Mouse (Mus musculus) CD8-positive naive resting alpha-beta T cell, adult 2 months (primary cell): Measurements from ENCODE around the gene Zfp592.

ENCODE experiments used
- DNase-seq, 2 experiments: peaks; one replicate each; pipeline ENCODE4 v3.0.0; 2022; ENCODE audit warnings: low read depth in 2 of 2, low spot score in 2 of 2

The Zfp592 gene

DNA sequence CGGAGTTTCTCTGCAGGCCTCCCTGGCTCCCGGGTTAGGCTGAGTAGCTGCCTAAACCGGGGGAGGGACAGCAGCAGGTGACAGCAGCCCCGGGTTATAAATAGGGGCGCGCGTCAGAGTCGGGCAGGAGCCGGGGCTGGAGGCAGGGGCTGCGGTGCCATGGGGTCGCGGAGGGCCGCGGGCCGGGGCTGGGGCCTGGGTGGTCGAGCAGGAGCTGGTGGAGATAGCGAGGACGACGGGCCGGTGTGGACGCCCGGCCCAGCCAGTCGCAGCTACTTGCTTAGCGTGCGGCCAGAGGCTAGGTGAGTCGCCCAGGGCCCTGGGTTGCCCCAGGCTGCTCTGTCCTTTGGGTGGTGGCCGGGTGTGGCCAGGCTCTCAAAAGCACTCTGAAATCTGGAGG lies 64.0 kb downstream of the Zfp592 start, which contains the start of gene Alpk3:
Gene Alpk3 (plus strand): TSS at position 130 of the 400 bp plus-strand sequence.
- no peak for DNase-seq

DNA sequence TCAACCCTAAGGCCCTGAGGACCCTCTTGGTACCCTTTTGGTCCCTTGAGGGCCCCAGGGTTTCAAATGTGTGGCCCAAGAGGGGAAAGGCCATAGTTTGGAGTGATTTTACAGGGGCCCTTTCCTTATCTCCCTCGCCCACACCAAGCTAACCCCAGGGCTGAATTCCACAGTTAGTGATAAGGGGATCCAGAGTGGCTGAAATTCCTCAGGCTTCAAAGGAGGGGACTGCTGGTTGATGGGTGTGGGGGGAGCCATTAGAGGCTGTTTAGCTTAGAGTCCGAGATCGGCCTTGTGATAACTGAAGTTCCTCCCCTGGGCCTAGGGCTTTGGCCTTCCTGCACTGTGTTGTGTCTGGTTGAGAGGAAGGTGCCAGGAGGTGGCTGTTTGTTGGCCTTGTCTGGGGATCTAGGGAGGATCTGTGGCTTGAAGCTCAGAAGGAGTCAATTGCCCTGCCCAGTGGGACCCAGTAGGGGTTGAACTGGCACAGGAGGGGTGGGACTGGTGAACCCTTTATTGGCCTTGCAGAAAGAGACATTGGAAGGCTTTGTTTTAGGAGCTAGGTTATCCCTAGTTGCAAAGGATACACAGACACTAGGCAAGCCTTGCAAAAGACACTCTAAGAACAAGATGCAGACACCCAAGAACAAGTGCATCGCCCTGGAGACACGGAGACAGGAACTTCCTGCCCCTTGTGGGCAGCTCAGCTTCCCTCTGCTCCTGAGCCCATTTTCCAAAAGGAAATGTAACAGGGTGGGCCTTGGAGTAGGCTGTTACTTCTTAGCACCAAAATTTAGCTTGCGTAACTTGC lies 64.6 kb downstream of the Zfp592 start:
- DNase-seq = no peak

DNA sequence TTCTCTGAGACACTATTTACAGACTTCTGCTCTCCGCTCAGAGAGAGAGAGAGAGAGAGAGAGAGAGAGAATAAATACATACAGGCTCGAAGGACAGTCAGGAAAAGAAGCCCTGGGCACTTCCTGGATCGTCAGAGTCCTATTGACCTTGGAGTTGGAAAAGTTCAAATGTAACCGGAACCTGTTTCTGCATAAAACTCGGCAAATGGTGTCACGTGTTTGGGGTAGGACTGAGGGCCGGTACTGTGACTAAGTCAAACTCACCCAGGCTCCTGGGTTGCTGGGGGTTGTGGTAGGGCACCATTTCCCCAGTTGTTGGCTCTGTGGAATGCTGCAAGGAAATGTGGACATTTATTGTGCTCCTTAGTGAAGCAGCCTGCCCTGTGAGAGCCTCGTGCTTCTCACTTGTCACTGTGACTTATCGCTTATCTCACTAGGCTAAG lies 65.3 kb downstream of the Zfp592 start:
- no peak for DNase-seq

DNA sequence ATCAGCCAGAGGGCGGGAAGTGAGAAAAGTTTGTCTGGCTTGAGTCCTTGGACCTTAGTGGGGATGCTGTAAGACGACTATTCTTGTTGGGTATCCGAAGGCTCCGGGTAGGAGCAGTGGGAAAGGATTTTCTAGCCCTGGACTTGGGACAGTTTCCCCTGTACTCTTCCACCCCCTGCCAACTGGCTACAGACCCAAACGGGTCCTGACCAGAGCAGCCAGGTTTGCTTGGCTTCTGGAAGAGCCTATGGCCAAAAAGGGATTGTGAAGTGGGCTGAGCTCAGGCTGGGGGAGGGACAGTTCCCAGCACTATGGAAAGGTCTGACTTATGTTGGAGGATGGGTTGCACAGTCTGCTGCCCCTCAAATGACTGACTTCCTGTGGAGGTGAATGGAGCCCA lies 65.9 kb downstream of the Zfp592 start:
- DNase-seq = no peak

DNA sequence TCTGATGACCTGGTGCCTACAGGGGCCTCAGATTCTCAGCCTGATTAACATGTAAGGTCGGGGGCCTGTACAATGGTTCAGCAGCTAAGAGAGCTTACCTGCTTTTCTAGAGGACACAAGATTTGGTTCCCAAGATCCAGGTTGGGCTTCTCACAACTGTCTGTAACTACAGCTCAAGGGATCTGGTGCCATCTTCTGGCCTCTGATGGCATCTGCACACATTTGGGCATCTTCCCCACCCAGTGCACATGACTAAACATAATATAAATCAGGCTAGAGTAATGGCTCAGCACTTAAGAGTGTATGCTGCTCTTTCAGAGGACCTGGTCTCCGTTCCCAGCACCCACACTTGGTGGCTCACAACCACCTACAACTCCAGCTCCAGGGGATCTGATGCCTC lies 67.4 kb downstream of the Zfp592 start:
- peak; percentile 6 to 41 for DNase-seq

DNA sequence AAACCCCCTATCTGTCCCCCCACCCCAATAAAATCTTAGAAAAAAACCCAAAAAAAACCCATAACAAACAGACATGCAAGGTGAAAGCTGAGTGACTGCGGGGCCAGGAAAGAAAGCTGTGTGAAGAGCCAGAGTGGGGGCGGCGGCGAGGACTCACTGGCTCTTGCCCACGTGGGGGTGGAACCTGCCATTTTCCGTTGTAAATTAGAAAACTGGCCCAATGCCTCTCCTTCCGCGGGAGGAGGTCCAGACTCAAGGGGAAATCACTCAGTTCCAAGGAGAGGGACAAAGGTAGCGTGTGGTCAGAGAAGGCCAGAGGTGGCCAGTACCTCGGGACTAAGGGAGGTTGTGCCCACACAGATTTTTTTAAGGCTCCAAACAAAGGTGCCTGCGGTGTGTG lies 68.5 kb downstream of the Zfp592 start:
- DNase-seq = no peak

DNA sequence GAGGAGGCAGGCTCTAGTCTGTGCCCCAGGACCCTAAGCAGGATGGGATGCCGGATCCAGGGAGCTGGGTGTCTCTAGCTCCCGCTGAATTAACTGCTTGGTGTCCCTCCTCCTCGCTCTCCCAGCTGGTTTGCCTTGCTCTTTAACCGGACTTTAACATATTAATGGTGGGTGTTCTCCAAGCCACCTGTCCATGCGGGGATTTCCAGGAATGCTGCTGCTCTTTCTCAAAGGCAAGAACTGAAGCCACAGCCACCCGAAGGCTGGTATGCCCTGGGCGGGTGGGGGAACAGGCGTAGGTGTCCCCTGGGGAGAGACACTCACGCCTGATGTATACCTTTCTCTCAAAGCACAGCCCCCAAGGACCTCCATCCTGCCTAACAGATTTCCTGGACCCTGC lies 69.9 kb downstream of the Zfp592 start:
- no peak for DNase-seq

DNA sequence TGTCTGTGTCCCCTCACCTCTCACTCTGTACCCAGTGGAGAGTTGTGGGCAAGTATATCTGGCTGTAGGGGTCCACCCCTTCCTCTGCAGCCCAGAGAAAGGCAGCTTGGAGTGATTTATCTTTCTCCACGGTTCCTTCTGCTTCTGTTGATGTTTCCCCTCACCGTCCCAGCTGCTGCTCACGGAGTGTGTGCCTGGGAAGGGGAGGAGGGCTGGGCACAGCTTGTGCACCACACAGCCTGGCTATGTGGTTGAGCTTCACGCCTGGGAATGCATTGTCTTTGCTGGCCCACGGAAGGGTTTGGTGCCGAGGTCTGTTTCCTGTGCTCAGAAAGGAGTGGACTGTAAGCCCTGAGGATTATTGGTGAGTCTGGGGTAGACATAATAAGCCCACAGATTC lies 73.2 kb downstream of the Zfp592 start:
- no peak for DNase-seq

DNA sequence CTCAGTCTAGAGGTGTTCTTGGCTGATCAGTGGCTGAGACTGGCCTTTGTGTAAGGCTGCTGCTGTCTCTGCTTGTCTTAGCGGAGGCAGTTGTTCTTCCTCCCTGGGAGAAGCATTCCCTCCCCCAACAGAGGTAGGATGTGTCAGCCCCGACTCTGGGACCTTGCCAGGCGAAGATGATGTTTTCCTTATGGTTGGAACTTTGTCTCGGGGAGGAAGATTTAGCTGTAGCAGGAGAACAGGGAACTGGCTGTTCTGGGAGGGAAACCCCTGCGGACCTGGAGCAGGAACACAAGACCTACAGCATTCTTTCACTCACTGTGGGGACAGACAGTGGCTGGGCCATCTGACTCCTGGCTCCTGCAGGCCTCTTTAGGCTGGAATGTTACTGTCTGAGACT lies 79.0 kb downstream of the Zfp592 start:
- no peak for DNase-seq

DNA sequence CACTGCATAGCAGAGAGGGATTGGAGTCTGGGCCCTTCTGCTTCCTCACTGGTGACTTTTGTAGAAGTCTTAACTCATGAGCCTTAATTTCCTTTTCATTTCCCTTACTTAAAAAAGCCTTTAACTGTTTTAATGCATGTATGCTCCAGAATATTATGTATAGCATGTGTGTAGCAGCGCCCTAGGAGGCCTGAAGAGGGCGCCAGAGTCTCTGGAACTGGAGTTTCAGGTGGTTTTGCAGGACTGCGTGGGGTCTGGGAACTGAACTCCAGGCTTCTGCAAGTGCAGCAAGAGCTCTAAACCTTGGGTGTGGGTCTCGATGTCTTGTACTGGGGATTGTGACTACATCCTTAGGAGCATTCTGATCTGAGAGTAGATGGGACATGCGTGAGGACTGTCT lies 79.8 kb downstream of the Zfp592 start:
- peak in 1 of 2 experiments; percentile 12 for DNase-seq

DNA sequence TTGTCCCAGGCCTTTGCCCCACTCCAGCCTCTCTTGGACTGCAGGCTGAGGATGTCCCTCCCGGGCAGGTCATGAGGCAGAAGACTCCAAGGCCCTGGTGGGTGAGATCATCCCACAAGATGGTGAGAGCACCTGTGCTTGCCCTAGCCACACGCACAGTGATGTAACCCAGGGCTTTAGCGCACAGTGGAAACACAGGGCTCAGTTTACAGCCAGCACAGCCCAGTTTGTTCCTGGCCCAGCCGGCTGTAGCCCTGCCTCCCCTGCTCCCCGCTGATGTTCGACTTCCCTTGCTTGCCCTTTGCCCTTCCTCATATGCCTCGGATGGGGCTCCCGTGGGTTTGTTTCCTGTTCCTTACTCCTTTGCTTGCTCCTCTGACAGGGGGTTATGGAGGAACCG lies 81.1 kb downstream of the Zfp592 start:
- peak in 1 of 2 experiments; percentile 7 for DNase-seq

DNA sequence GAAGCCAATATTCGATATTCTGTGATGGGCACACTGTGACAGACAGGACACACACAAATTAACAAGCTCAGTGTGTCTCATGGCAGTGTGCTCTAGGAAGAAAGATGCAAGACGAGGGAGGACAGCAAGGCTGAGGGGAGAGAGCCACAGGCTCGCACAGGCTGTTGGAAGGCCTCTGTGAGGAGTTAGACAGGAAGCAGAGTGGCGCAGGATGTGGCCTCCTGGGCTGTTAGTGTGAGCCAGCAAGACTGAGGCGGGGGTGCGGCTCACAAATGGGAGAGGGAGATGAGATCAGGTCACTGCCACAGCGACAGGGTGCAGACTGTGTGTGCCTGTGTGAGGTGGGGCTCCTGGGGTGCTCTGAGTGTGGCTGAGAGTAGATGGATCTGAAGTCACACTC lies 81.8 kb downstream of the Zfp592 start:
- peak; percentile 59 to 65 for DNase-seq

DNA sequence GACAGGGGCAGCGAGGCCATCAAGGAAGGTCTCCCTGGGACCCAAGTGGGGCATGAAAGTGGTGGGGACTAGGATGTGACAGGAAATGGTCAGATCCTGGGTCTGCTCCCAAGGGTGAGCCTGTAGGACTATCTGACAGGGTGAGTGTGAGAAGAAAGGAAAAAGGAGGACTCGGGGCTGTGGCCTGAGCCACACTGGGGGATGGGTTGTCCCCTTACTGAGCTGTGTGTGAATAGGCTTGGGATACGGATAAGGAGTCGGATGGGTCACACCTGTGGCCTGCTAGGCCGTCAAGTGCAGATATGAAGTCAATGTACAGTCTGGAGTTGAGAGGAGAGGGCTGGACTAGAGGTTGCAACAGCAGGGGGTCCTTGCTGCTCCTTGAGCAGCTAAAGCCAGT lies 82.3 kb downstream of the Zfp592 start:
- no peak for DNase-seq

DNA sequence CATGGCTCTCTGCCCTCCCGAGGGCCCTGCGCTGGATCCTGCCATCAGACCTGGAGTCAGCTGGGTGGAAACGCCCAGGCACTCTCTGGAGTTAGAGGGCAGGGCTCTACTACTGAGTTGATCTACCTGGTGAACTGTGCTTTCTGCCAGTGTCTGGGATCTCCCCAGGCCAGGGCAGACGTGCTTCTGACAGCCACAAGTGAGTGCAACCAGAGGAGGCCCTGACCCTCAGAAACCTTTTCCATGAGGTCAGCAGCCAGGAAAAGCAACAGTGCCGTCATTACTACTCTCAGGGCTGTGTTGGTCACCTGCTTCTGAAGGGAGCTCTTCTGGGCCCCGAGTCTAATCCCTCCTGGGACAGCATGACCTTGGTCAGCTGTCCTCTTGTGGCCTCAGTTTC lies 83.5 kb downstream of the Zfp592 start:
- no peak for DNase-seq

DNA sequence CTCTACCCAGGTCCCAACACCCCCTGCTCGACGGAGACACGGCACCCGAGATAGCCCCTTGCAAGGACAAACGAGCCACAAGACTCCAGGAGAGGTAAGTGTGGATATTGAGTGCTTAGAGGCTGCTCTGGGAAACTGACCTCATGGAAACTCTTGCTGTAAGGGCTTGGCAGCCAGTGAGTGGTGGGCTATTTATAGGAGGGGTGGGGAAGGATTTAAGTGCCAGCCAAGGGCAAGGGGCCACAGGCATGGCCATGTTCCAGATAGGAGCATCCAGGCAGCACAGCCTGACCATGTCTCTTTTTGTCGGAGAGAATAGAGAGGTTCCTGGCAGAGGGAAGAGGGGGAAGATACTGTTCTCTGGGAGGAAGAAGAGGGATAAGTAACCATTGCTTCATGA lies 85.3 kb downstream of the Zfp592 start:
- no peak for DNase-seq

DNA sequence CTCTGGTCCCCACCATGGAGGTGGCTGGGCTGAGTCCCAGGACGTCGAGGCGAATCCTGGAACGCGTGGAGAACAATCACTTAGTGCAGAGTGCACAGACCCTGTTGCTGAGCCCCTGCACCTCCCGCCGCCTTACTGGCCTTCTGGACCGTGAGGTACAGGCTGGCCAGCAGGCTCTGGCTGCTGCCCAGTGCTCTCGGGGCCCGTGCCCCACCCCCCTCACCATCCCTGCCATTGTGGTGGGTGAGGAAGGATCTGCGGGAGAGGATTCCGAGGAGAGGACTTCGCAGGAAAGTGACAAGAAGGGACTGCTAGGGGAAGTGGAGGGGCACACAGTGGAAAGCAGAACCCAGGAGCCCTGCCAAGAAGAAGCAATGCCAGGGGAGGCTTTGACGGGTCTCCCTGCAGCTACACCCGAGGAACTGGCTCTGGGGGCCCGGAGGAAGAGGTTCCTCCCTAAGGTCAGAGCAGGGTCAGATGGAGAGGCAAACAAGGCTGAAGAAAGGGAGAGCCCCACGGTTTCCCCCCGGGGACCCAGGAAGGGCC lies 100.0 kb downstream of the Zfp592 start:
- no peak for DNase-seq

DNA sequence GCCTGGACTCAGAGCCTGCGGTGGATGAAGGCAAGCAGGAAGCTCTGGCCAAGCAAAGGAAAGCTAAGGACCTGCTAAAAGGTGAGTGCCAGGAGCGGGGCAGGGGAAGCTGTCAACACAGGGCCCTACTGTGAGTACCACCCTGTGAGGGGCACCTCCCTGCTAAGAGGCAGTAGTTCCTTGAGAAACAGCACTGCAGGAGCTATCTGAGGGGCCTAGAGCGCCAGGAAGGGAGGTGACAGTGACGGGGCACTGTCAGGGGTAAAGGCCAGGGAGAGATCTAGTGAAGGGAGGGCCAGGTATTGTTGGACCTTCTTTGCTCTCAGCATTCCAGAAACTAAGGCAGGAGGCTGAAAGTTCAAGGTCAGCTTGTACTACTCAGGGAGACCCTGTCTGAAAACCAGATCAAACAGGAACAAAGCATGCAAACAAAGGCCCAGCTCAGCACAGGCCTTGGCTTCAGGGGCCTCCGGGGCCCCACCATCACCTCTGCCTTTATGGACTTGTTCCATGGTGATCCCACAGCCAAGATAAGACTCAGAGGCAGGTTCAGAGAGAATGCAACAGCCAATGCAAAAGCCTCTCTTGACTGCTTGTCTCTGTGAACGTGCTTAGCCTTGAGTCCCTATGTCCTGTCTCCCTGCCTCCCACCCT lies 100.8 kb downstream of the Zfp592 start:
- DNase-seq = no peak
